Mouse (Mus musculus) embryo, embryonic 9.5 days (tissue): Measurements from ENCODE around the gene Adcy5.
A peak's percentile ranks its signal among the peaks of the same experiment; 100 is the strongest.

Experiments
- DNase-seq: peaks from one replicate; pipeline ENCODE4 v3.0.0-alpha.2; 2017; ENCODE audit errors: extremely low spot score

Adcy5 gene

GRCm38 (mm10) chr16:35315496-35315895 is 160.8 kb downstream of the Adcy5 start:
- no peak for DNase-seq

- DNase-seq = no peak
Observed at GRCm38 (mm10) chr16:35316856-35317264, 162.2 kb downstream of the Adcy5 start.

GRCm38 (mm10) chr16:35317460-35317859 is 162.8 kb downstream of the Adcy5 start:
- DNase-seq = no peak

GRCm38 (mm10) chr16:35318397-35318796 is 163.7 kb downstream of the Adcy5 start:
- DNase-seq = no peak

- peak; percentile 12 for DNase-seq
Observed at GRCm38 (mm10) chr16:35319335-35319734, 164.7 kb downstream of the Adcy5 start.

GRCm38 (mm10) chr16:35319773-35320172 is 165.1 kb downstream of the Adcy5 start:
- DNase-seq = no peak

- no peak for DNase-seq
Observed at GRCm38 (mm10) chr16:35330451-35330850, 175.8 kb downstream of the Adcy5 start.
